Mouse (Mus musculus): ENCODE measurements around the gene Hfe.
"Not testable (repeated sequence)": the region's sequence is repeated elsewhere in the genome, so short reads cannot be mapped to it uniquely, and the experiment has no call there.

Hfe gene

DNA sequence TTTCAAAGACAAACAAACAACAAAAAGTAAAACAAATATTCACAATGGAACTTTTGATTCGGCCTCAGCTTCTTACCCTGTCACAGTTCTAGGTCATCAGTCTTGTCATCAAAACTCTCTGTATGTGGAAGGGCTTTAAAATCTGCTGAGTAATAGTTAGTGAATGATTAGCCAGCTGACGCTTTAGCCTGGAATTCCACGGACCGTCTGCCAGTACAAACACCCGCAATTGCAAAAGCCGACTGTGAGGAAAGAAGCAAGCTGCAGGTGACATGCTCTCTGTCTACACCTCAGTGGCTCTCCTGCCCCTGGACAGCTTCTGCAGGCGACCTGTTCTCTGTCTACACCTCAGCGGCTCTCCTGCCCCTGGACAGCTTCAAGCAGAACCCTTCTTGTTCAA lies 19.8 kb upstream of the Hfe start:
- in situ Hi-C loops (cut with MboI; ENCODE audit: low pct_unique_long_range_greater_than_20kb in 1 of 2, low sequenced_read_pairs in 2 of 2, unreplicated experiment in 1 of 2), result loop anchor here in 1 of 2 experiments (10.0 to 25.0 kb wide), 2 partner anchors 46 to 1693 kb away; partner anchors contain the start of genes Hist1h2ac, Hist1h2ag, Hist1h2ah and Hist1h2bc

DNA sequence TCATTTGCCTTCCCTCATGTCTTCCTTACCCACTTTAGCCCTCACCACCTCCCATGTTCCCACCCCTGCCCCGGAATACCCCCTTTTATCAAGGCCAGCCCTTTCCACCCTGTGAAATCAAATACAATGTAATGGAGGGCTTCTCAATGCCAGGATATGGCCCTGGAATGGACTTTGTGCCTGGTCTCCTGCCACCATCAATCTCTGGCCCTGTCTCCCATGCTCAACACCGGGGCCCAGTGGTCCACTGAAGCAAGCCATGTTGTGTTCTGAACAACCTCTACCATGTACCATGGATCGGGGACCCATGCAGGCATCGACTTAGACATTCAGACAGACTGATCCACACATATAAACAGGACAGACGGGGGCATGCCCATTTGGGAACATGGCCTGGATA lies 19.1 kb upstream of the Hfe start:
- in situ Hi-C loops (cut with MboI; ENCODE audit: low pct_unique_long_range_greater_than_20kb in 1 of 2, low sequenced_read_pairs in 2 of 2, unreplicated experiment in 1 of 2), result loop anchor here in 1 of 2 experiments (10.0 to 25.0 kb wide), 2 partner anchors 45 to 1692 kb away; partner anchors contain the start of genes Hist1h2ac, Hist1h2ag, Hist1h2ah and Hist1h2bc

DNA sequence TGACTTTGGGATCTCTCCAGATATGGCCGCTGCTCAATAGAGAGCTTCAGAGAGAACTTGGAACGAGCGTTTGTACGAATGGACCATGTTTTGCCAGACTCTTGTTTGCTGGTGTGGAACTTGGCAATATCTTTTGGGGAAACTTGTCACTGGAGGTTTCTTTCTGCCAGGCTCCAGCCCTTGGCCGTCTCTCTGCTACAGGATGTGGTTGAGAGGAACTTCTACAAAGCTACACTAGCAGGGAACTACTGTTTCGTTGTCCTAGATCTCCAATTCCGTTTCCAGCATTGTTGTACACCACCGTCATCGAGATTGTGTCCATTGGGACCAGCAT lies 18.5 kb upstream of the Hfe start:
- in situ Hi-C loops (cut with MboI; ENCODE audit: low pct_unique_long_range_greater_than_20kb in 1 of 2, low sequenced_read_pairs in 2 of 2, unreplicated experiment in 1 of 2), result loop anchor here in 1 of 2 experiments (25.0 kb wide), 1 partner anchor 1692 kb away; the partner anchor contains the start of genes Hist1h2ag, Hist1h2ah, Hist1h2bj and Hist1h2bk

DNA sequence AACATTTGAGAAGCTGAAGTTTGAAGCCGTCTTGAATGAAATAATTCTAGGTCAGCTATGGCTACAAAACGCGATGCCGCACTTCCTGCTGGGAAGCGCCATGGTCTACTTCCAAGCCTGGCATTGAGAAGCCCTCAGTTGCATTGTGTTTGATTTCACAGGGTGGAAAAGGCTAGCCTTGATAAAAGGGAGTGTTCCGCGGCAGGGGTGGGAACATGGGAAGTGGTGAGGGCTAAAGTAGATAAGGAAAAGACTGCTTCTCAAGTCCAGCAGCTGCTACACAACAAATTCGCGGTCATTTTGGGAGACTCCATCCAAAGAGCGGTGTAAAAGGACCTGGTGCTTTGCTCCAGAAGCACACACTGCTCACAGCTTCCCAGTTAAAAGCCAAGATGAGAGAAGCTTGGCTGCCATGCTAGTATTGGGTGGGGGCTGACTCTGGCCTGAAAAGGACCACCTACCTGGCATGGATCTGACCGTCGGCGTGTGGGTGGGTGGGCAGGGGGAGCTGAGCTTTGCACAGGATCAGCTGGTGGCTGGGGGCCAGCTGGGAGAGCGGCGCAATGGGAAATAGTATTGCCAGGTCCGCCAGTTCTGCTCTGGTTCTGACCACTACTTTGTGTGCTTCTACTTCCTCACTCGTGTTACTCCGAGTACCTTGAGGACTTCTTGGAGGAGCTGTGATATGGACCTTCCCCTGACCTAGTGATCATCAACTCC lies 18.0 kb upstream of the Hfe start:
- in situ Hi-C loops (cut with MboI; ENCODE audit: low pct_unique_long_range_greater_than_20kb in 1 of 2, low sequenced_read_pairs in 2 of 2, unreplicated experiment in 1 of 2), result loop anchor here in 1 of 2 experiments (25.0 kb wide), 1 partner anchor 1691 kb away; the partner anchor contains the start of genes Hist1h2ag, Hist1h2ah, Hist1h2bj and Hist1h2bk

DNA sequence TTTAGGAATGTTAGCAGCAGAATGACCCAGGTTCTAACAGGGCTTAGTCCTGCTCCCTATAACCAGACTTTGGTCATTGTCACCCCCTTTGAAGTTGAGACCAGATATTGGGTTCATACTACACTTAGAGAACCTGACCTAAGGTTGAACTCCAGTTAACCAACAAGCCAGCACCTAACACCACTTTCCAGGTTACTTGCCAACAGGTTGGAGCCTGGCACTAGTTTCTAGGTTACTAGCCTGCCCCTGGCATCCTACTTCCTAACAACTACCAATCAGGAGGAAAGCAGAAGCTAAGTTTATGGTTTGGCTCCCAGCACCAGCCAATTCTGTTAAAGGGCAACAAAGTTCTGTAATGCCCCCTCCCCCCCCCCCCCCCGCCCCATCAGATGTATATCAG lies 14.6 kb upstream of the Hfe start:
- in situ Hi-C loops (cut with MboI; ENCODE audit: low pct_unique_long_range_greater_than_20kb in 1 of 2, low sequenced_read_pairs in 2 of 2, unreplicated experiment in 1 of 2), result loop anchor here in 1 of 2 experiments (25.0 kb wide), 1 partner anchor 1688 kb away; the partner anchor contains the start of genes Hist1h2ag, Hist1h2ah, Hist1h2bj and Hist1h2bk

DNA sequence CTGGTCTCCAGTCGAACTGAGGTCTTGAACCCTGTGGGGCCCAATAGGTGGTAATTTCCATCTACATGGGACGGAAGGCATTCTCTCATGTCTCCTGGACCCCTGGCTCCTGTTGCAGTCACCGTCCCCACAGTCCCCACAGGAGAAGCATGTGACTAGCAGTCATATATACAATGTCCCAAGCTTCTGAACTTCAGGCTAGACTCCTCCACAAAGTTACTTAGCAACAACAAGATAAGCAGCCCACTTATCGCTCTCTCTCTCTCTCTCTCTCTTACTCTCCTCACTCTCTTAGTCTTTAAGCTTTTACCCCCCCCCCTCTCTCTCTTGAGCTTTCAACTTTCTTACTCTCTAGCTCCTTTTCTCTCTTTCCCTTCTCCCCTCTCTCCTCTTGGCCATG lies 13.6 kb upstream of the Hfe start:
- in situ Hi-C loops (cut with MboI; ENCODE audit: low pct_unique_long_range_greater_than_20kb in 1 of 2, low sequenced_read_pairs in 2 of 2, unreplicated experiment in 1 of 2), result no loop called here

DNA sequence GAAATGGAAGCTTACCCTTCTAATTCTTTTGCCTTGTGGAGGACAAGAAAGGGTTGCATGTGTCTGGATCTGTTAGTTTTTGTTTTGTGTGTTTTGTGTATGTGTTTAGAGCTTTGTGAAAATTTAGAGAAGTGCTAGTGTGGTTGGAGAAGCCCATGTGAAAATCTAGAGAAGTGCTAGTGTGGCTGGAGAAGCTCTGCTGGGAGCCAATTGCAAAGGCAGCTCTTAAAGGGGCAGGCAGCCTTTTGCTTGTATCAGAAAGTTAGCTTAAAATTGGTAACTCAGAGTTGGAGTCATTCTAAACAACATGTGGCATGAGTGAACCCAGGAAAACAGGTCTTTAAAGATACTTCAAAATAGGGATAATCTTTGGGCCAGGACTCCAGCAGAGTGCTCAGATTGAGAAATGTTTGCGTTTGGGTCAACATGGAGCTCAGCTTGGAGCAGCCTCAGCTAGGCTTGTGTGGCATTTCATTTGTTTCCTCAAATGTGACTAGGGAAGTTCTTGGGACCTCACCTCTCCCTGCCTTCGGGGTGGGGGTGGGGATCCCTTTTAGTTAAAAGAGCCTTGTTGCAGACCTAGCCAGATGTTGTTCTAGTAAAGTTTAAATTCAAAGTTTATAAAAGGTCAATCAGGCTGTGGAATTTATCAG lies 7.1 kb upstream of the Hfe start:
- in situ Hi-C loops (cut with MboI; ENCODE audit: low pct_unique_long_range_greater_than_20kb in 1 of 2, low sequenced_read_pairs in 2 of 2, unreplicated experiment in 1 of 2), result not testable (repeated sequence)

DNA sequence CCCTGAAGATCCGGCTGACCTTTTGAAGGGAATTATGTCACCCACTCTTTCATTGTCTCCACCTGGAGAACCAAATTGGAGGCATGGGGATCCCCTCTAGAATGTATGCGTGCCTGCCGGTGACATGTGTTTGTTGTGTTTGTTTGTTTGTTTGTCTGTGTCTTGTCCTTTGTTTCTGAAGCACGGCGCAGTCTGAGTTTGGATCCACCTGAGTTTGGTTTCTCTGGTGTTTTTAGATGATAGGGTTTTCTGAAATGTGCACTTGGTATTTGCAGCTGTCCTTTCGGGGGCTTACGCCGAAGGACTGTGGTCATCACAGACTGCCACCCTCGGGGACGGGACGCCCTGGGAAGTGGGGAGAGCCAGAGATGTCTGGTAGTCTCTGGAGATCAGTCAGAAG lies 6.5 kb upstream of the Hfe start:
- in situ Hi-C loops (cut with MboI; ENCODE audit: low pct_unique_long_range_greater_than_20kb in 1 of 2, low sequenced_read_pairs in 2 of 2, unreplicated experiment in 1 of 2), result no loop called here

DNA sequence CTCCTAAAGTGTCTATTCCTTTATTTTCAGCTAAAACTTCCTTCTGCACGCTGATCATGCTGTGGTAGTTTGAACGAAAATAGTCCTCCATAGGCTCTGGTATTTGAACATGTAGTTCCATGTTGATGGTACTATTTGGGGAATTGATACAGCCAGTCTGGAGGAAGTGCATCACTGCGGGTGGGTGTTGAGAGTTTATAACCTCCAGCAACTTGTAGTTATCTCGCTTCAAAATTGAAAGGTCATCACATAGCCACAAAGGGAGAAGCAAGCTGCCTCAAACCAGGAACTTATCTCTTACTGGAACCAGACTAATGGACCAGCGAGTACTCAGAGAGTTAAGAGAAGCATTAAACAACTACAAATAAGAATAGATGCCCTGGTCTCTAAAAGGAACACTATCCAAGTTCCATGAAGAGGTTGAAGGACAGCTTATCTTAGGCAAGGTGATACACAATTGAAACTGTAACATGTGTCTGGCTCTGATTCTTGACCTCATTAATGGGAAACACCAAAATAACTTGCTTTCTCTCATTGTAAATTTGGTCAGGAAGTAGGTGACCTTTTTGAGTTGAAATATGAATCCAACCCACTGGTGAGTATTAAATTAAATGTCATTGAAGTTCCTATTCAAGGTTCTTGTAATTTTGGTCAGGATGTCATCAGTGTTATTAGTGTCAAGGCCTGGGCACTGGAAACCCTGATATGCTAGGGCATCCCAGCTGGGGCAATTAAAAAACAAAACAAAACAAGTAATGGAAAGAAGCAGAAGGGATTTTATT lies 5.8 kb upstream of the Hfe start:
- in situ Hi-C loops (cut with MboI; ENCODE audit: low pct_unique_long_range_greater_than_20kb in 1 of 2, low sequenced_read_pairs in 2 of 2, unreplicated experiment in 1 of 2), result no loop called here

DNA sequence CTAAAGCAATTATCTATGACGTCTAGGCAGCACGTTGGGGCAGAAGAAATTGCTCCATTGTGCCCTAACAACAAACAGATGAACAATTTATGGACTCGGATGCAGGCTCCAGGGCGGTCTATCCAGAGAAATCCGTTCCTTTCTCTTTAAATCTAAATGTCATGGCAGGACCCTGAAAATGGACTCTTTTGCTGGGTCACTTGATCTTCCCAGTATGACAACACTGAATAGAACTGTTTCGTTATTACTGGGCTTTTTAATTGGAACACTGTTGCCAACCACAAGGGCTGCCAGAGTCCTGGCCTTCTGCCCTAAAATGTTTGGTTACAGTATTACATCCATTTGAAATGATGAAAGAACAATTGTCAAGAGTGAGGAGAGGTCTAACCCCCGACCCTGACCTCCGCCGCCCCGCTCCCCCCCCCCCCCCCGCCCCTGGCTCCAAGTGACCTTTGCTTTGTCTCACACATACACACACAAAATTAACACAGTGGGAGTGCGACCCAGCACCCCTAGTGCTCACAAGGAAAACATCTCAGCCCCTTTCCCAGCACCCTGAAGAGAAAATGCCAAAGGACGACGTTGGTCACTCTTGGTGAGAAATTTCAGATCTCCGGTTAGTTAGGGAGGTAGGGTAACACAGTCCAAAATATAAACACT lies 810 bp downstream of the Hfe start:
- in situ Hi-C loops (cut with MboI; ENCODE audit: low pct_unique_long_range_greater_than_20kb in 1 of 2, low sequenced_read_pairs in 2 of 2, unreplicated experiment in 1 of 2), result no loop called here

DNA sequence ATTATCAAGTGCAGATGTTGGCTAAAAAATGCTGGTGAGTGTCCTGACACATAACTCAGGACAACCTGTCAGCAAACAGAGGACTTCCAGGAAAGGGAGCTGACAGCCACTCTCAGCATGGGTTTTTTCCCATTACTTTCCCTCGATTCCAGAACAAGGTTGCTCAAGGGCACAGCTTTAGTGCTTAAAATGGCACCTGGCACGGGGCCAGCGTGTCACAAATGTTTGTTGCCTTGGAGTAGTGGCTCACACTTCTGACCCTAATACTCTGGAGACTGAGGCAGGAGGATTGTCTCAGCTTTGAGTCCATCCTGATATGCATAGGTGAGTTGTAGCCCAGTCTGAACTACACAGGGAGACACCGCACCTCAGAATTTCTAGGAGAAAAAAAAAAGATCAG lies 2.0 kb downstream of the Hfe start:
- in situ Hi-C loops (cut with MboI; ENCODE audit: low pct_unique_long_range_greater_than_20kb in 1 of 2, low sequenced_read_pairs in 2 of 2, unreplicated experiment in 1 of 2), result no loop called here

DNA sequence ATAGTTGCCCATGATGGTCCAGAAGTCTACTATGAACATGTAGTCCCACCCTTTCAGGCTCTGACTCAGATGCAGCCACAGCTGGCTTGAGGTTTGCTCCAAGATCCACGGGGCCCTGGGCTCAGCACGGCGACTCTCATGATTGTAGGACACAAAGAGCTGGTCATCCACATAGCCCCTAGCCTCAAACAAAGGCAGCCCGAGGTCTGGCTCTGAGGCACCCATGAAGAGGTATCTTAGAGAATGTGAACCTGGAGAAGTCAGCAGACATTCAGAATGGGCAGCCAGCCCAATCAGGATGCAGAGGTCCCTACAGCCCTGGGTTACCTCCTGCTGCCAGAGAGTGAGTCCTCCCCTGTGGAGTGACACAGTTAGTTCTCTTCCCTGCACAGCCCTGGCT lies 2.6 kb downstream of the Hfe start:
- in situ Hi-C loops (cut with MboI; ENCODE audit: low pct_unique_long_range_greater_than_20kb in 1 of 2, low sequenced_read_pairs in 2 of 2, unreplicated experiment in 1 of 2), result no loop called here

DNA sequence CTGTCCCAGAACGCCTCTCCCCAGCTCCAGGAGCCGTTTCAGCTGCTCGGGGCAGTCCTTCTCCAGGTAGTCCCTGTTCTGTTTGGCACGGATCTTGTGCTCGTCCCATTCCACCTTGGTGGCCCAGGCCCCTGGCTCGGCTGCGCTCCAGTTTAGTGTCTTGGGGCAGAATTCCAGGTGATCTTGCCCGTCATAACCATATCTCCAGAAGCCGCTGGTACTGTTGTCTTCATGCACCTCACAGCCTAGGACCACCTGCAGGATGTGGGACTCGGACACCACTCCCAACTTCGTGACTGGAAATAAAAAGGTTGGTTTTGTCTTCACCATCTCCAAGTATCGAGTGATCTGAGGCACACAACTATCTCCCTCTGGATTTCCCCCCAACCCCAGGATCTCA lies 3.9 kb downstream of the Hfe start:
- in situ Hi-C loops (cut with MboI; ENCODE audit: low pct_unique_long_range_greater_than_20kb in 1 of 2, low sequenced_read_pairs in 2 of 2, unreplicated experiment in 1 of 2), result no loop called here

DNA sequence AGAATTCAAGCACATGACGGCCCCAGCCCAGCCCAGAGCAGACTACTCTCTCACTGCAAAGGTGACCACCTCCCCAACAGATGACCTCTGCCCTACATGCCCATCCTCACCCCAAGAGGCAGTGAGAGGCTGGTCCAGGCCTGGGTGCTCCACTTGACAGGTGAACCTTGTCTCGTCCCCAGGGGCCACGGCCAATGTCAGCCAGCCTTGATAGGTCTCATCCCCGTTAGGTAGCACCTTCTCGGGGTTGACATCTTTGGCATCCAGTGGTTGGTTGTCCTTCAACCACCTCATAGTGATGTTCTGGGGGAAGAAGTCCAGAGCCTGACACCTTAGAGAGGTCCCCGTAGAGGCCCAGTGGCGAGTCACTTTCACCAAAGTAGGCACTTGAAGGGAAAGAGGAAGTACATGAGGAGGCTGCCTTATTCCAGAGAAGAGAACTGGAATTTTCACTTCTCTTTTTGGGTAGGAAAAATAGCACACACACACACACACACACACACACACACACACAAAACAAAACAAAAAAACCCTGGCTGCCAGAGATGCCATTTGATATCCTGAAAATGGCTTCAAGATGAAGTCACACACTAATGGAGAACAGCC lies 4.8 kb downstream of the Hfe start:
- in situ Hi-C loops (cut with MboI; ENCODE audit: low pct_unique_long_range_greater_than_20kb in 1 of 2, low sequenced_read_pairs in 2 of 2, unreplicated experiment in 1 of 2), result no loop called here

DNA sequence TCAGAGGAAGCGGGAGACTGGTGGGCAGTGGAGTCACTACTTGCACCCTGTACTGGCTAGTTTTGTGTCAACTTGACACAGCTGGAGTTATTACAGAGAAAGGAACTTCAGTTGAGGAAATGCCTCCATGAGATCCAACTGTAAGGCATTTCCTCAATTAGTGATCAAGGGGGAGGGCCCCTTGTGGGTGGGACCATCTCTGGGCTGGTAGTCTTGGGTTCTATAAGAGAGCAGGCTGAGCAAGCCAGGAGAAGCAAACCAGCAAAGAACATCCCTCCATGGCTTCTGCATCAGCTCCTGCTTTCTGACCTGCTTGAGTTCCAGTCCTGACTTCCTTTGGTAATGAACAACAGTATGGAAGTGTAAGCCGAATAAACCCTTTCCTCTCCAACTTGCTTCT lies 7.9 kb downstream of the Hfe start:
- in situ Hi-C loops (cut with MboI; ENCODE audit: low pct_unique_long_range_greater_than_20kb in 1 of 2, low sequenced_read_pairs in 2 of 2, unreplicated experiment in 1 of 2), result not testable (repeated sequence)

DNA sequence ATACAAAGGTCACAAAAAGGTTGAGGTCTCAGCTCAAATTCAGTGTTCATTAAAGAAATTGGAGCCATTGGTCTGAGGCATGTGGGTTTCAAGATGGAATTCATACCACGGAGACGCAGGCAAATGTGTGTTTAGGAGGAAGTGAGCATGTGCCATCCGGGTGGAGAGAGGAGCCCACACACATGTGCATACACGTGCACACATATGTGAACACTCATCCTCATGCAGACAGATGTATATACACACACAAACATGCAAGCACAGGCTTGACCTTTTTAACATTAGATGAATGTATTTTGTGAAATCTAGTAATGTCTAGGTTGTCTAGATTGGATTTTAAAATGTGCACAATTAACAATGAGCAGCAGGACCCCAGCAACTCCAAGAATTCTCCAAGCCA lies 8.4 kb downstream of the Hfe start:
- in situ Hi-C loops (cut with MboI; ENCODE audit: low pct_unique_long_range_greater_than_20kb in 1 of 2, low sequenced_read_pairs in 2 of 2, unreplicated experiment in 1 of 2), result no loop called here

DNA sequence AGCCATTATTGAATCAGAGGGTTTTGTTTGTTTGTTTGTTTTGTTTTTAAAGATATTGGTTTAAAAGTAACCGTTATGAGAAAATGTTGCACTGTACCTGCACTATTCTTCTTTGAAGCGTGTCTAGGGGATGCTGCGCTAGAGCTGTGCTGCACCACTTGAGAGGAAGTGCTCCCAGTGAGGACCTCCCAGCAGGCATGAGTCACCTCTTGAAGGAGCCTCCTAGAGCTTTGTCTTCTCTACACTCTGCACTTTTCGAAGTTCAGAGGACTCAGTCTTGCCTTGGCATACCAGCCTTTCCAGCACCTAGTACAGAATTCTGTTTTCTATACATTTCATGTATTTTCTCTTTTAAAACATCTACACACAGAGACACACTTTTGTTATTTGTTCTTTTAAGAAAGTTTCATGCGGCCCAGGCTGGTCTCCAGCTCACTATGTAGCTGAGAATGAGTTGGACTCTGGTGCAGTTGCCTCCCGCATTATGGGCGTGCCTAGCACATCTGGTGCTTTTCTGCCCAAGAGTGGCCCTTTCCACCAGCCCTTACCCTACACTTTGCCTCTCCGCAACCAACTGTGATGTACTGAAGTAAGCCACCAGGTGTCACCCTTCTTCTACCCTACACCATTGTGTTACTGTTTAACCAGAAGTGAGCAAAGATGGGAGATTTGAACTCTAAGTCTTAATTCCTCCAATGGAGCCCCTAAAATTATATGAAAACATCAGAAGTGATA lies 9.7 kb downstream of the Hfe start:
- in situ Hi-C loops (cut with MboI; ENCODE audit: low pct_unique_long_range_greater_than_20kb in 1 of 2, low sequenced_read_pairs in 2 of 2, unreplicated experiment in 1 of 2), result no loop called here

DNA sequence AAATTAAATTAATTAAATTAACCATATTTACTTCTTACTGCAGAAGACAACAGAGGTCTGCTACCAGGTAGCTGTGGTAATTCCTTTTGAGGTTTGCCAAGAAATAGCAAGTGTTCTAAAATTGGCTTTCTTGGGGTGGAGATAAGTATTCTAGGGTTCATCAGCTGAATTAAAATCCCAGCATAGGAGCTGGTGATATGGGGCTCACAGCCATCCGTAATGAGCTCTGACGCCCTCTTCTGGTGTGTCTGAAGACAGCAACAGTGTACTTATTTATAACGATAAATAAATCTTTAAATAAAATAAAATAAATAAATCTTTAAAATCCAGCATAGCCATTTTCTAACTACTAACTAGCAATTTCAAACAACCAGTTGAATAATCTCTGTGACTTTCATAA lies 10.9 kb downstream of the Hfe start:
- in situ Hi-C loops (cut with MboI; ENCODE audit: low pct_unique_long_range_greater_than_20kb in 1 of 2, low sequenced_read_pairs in 2 of 2, unreplicated experiment in 1 of 2), result no loop called here

All from mouse embryonic stem cell (cell line).